Mouse (Mus musculus) left cerebral cortex, postnatal 14 days (tissue): ENCODE measurements at regions not wholly inside any gene's neighbourhood (a gene's known extent, or its start where the extent isn't known, plus 50 kb on each side); places are given as distances from the start of the nearest gene placed in this dataset.
"Not testable (repeated sequence)": the region's sequence is repeated elsewhere in the genome, so short reads cannot be mapped to it uniquely, and the experiment has no call there.

Source experiments
- DNase-seq, 2 experiments: peaks; one replicate each; pipeline ENCODE4 v3.0.0; 2021 to 2022; ENCODE audit warnings: low spot score in 2 of 2, mixed read lengths in 1 of 2
- intact Hi-C: fragments of 180-260 bp; cut with DNase I; formaldehyde crosslinking; loops from one replicate; pipeline ENCODE4 v1.15.1; 2025

DNA sequence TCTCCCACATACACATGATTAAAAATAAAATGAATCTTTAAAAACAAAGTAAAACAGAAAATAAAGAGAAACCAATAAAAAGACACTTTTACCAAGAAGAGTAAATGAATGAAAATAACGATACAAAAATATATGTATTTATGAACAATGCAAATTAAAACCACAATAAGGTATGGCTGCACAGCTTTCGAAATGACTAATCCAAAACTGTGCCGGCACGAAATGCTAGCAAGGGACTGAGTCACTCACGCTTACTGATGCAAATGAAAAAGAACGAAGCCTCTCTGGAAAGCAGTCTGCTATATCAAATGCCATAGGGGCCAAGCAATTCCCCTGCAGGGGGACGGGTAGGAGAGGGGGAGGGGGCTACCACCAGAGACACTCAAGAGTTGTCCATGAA lies 704.0 kb downstream of the 4930447A16Rik start:
- DNase-seq = peak; percentile 15 to 26
- intact Hi-C loops = no loop called here

DNA sequence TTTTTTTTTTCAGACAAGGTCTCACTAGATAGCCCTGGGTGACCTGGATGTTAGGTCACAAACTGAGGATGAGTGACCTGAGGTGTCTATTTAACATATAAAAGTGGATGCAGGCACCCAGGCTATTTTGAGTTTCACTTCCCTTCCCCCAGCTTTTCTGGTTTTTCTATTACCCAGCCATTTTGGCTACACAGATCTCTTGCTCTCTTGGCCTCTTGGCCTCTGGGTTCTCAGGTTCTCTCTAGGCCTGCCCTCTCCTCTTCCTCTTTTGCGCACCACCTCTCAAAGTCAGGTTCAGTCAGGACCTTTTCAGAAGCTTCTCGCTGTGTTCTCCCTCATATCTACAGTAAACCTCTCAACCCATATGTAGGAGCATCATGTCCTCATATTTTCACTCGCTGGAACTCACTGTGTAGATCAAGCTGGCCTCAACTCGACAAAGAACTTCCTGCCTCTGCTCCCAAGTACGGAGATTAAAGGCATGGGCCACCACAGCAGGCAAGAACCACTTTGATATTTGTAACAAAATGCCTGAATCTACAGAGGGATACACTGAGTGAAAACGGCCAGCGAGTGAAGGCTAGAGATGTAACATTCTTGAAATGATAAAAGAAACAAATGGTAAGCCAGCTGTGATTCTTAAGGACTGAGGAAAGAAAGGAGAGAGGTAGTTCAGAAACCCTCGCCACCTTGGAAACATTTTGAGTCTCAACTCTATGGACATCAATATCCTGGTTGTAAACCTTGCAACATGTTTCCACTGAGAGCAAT lies 704.7 kb downstream of the 4930447A16Rik start:
- intact Hi-C loops = no loop called here
- no peak for DNase-seq

DNA sequence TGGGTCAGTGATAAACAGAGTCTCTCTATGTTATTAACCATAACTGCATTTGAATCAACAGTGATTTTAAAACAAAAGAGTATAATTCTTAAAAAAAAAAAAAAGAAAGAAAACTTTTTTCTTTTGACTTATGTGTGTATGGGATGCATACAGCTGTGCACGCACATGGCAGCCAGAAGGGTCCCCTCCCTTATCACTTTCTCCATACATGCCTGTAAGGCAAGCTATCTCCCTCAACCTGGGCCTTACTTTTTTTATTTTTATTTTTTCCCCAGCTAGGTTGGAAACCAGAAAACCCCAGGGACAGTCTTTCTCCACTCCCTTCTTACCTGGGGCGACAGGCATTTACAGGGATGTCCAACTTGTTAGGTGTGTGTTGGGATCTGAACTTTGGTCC lies 705.3 kb downstream of the 4930447A16Rik start:
- intact Hi-C loops = no loop called here
- DNase-seq = no peak

DNA sequence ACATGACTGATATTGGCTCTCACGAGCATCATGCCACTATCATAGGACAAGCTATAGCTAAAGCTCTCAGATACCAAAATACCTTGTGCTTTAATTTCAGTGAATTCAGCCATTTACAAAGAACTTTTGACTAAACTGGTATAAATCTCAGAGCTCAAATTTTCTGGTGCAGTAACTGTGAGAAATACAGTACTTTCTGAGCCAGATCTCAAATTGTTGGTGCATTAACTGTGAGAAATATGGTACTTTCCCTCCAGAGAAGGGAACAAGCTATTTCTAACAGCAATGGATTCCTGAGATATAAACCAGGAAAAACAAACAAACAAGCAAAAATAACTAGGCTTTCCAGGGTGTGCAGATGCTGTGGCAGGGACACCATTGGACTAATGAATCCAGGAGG lies 714.3 kb downstream of the 4930447A16Rik start:
- no peak for DNase-seq
- intact Hi-C loops = no loop called here

DNA sequence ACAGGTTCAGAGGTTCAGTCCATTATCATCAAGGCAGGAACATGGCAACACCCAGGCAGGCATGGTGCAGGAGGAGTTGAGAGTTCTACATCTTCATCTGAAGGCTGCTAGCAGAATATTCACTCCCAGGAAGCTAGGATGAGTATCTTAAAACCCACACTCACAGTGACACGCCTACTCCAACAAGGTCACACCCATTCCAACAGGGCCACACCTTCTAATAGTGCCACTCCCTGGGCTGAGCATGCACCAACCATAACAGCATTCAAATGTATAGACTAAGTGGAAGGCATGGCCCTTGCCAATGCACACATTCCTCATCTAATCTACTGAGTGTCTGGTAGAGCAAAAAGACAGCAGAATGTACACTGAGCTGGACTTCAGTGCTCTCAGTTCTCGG lies 718.1 kb downstream of the 4930447A16Rik start:
- DNase-seq = no peak
- intact Hi-C loops = no loop called here

DNA sequence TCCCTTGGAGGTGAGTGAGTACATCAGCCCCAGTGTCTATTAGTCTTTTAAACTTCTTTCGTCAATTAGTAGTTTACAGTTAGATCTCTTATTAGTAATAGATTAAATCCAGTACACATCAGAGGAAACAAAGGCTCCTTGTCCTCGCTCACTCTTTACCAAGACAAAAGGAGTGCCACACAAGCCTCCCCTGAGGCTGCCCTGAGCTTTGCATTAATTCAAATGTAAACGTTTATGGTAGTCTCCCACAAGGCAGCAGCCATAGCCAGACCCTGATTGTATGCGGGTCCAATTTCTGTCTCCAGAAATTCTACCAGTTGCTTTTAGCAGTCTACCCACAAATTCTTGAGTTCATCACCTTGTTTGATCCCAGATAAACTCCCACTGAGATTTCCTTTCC lies 726.3 kb downstream of the 4930447A16Rik start:
- no peak for DNase-seq
- intact Hi-C loops = no loop called here

DNA sequence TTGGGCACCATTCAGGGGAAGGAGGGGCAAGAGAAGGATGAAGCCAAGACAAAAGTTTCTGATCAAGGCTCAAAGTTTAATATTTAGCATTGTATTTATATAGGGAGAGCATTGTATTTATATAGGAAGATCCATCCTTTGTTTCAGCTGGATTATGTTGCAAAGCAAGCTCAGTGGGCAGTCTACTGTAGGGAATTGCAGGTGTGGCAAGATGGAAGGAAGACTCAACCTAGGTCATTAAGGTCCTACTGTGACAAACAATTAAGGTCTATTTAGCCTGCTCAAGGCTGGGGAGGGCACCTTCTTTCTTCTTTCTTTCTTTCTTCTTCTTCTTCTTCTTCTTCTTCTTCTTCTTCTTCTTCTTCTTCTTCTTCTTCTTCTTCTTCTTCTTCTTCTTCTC lies 728.5 kb downstream of the 4930447A16Rik start:
- DNase-seq, intact Hi-C loops: not testable (repeated sequence)

DNA sequence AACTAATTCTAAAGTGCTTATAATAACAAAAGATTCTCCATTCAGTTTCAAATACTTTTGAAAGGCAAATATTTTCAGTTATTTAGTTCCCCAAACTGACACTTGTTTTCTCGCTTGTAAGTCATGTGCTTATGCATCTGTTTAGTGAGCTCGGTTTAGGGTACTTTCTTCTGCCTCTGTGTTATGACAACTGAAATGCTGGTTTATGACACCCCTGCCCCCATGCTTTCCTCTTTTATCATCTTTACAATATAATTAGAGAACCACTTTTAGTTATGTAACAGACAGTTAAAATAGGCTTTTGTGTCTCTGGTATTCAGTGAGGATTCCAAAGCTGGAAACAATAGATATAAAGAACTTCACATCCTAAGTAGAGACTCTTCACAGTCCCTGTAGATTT lies 733.8 kb downstream of the 4930447A16Rik start:
- intact Hi-C loops = no loop called here
- DNase-seq = peak in 1 of 2 experiments; percentile 23

DNA sequence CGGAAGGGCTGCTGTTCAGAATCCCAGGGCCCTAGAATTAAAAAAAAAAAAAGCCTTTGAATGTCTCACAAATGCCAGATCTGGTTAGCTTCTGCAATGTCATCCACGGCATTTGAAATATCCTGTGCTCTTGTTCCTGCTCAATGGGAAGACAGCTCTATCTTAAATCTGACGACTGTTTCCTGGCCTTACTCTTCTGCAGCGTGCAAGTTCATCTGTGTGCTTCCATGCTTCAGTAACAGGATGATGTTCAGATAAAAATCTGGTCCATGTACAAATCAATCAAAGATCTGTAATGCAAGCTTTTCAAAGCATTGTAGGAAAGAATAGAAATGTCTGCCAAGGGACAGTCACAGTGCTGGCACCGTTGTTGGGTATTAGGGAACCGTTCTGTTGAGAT lies 738.4 kb downstream of the 4930447A16Rik start:
- intact Hi-C loops = no loop called here
- no peak for DNase-seq

DNA sequence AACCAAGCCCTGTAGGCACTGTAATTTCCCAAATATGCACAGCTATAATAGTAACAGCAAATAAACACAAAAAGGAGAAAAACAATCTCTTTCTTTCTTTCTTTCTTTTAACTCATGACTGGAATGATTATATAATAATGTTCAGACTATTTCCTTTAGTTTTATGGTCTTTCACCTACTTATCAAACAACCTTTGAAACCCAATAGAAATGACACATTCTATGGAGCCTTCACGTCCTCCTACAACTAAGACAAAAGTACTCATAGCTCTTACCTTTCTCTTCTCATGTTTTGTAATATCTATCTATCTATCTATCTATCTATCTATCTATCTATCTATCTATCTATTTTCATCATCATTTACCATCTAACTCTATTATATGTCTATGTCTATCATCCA lies 739.5 kb downstream of the 4930447A16Rik start:
- no peak for DNase-seq
- intact Hi-C loops = no loop called here

DNA sequence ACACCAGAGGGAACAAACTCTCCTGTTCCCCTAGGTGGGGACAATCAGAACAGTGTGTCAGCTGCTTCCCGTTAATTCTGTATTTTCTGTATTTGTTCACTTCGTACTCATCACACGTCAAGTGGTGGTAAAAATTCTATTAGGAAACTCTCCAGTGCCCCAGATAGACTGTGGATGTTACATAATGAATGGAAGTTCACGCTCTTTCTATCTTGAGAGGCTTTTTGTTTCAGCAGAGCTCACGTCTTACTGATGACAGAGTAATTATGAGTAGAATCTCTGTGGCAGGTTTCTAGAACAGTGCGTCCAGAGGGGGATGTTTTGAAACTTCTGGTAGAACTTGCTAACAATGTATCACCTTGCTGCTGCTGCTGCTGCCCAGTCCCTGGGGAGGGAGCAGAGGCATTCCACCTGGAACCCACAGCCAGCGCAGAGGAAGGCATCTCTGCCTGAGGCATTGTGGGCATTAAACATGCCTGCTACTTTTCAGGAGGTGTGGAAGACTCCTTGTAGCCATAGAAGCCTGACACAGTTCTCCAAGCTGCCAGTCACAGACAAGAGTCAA lies 740.6 kb downstream of the 4930447A16Rik start:
- intact Hi-C loops = no loop called here
- DNase-seq = no peak

DNA sequence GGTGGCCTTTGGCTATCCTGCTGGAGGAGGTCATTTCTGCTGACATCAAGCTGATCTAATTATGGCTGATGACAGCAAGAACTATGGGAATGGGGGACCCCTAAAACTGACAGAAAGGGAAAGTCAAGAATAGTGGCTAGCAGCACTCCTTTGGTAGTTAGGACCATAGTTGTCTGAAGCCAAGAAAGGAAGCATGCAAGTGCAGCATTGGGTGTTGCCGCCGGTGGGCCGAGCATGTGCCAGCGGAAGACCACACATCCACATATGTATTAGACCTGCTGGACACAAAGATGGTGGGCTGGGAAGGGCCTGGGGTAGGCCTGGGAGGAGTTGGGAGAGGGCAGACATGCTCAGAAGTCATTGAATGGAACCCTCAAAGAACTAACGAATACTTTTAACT lies 741.1 kb downstream of the 4930447A16Rik start:
- intact Hi-C loops = no loop called here

DNA sequence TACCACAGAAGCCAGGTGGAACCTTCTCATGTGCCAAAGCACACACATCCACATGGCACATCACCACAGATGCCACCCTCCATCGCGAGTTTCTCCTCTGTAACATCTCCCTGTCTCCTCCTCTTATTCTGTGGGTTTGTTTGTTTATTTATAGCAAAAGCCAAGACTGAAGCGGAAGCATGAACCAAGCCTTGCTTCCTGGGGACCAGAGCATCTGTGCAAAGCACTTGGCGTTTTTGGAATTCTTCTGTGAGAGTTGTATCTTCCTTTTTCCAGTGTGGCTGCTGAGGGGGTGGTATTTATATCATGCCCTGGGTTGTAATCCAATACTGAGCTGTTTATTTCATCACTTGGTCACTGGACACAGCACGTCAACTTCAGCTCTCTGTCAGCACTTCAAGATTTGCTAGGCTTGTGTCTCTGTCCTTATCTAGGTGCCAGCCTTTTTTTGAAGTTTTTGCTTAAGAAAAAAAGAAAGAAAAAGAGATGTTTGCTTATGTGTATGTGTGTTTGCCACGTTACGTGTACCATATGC lies 742.3 kb downstream of the 4930447A16Rik start:
- intact Hi-C loops = no loop called here
- DNase-seq = peak in 1 of 2 experiments; percentile 6

More for the DNA sequence above, 741.1 kb downstream of the 4930447A16Rik start:
- no peak for DNase-seq

DNA sequence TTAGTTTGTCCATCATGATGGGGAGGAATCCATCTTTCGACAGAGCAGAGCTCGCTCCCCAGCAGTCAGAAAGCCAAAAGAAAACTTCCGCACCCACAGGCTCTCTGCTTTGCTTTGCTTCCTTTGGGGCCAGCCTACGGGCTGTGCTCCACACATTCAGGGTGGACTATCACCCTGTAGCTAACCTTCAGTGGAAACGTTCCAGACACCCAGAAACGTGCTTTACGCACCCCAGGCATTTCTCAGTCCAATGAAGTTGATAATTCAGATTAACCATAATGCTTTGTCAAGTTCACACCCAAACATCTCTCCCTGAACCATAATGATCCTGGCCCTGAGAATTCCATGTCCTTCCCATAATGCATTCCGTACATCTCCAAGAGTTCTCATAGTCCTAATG lies 743.8 kb downstream of the 4930447A16Rik start:
- DNase-seq = no peak
- intact Hi-C loops = no loop called here
